Mouse (Mus musculus): ENCODE measurements at regions not wholly inside any gene's neighbourhood (a gene's known extent, or its start where the extent isn't known, plus 50 kb on each side); places are given as distances from the start of the nearest gene placed in this dataset.
"Not testable (repeated sequence)": the region's sequence is repeated elsewhere in the genome, so short reads cannot be mapped to it uniquely, and the experiment has no call there.

DNA sequence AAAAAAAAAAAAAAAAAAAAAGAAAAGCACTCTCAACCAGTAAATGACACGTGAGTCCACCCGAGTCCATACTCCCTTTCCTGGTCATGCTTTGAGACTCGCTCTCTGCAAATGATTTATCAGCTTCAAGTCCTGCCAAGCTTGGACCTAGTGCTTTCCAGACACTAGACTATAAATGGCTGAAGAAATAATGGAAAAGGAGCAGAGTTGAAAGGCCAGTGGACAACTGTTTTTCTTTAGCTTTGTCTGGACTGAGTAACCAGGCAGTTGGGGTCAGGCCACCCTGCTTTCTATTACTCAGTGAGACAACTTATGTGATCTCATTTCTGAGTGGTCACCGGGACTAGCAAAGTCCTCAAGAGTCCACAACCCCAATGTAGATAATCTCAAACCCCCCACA is 112.9 kb downstream of the Kcns3 start:
- intact Hi-C loops (cut with DNase I), result no loop called here
- DNase-seq, result no peak

DNA sequence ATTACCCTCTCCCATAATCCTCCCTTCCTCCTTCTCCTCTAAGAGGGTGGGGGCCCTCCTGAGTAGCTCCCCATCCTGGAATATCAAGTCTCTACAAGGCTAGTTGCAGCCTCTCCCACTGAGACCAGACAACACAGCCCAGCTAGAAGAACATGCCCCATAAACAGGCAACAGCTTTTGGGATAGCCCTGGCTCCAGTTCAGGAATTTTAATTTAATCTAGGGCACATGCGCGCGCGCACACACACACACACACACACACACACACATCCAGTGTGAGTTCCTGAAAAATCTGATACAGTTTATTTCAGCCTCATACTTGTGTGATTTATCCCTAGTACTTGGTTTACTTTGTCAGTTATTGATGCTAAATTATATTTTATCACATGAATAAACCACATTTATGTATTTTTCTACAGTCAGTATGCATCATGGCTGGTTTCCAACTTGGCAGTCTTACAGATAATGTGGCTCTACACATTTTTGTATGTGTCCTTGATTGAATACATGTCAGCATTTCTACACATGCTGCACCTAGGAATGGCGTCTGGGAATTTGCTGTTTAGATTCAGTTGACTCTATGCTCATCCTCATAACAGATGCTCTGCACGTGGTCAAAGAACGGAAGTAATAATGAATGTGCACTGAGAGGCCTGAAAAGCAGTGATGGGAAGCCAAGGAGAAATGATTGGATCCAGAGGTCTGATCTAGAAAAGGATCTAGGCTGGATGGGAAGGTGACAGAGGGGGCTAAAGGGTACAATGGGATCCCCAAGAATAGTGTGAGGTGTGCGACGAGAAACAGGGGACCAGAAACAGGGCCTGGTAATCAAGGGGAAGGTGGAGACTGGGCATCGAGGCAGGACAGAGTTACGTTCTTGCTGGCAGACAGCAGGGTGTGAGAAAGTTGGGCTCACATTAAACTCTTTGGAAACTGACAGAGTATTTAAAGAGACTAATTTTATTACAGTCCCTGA is 130.0 kb downstream of the Kcns3 start:
- intact Hi-C loops (cut with DNase I), result no loop called here

DNA sequence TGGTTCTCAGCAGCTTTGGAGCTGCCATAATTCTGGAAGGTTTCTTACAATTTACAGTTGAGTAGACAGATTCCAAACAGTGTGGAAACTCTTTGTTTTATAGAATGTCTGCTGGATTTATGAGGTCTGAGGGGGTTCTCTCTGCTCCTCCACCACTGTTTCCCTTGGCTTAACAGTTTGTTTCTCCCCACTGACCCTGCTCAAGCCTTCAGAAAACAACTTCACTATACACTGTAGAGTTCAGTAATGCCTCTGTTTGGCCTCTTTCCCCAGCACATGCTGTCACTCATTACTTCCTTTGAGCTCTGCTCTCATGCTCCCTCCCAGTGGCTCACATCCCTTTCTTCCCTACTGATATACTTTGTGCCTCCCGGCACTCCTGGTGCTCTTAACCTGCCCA is 139.7 kb downstream of the Kcns3 start:
- intact Hi-C loops (cut with DNase I), result no loop called here
- DNase-seq, result no peak

More for the DNA sequence above, 130.0 kb downstream of the Kcns3 start:
- DNase-seq, result no peak

DNA sequence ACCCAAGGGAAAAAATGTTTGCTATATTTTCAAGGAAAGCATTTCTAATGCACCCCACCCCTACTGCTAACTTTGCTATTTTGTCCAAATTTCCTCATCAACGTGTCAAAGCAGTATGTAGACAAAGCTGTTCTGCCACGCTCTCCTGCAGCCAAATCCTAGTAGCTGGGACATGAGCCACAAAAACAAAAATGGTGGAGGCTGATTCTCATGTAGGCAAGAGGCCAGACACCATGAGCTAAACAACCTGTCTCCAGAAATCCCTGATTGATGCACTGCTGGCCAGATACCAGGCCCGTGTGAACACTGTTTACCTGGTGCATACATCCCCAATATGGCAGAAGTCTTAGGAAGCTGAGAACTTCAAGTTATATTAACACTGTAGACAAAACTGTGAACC is 166.6 kb downstream of the Kcns3 start:
- intact Hi-C loops (cut with DNase I), result no loop called here
- no peak for DNase-seq

DNA sequence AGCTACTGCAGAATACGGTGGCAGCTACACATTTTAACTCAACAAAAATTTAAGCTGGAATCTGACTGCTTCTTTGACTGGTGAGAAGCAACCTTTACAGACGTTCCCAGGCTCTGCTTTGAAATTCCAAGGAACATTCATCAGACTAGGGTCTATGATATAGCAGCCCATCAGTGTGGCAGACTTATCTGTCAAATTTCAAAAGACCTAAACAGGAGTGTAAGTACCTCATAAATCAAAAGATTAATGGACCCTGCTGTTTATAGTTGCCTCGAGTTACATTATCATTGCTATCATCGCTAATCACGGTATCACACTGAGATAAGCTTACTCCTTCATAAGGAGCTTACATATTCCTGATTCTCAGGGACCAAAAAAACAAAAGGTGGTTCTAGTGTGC is 201.7 kb downstream of the Kcns3 start:
- DNase-seq, result no peak
- intact Hi-C loops (cut with DNase I), result no loop called here

DNA sequence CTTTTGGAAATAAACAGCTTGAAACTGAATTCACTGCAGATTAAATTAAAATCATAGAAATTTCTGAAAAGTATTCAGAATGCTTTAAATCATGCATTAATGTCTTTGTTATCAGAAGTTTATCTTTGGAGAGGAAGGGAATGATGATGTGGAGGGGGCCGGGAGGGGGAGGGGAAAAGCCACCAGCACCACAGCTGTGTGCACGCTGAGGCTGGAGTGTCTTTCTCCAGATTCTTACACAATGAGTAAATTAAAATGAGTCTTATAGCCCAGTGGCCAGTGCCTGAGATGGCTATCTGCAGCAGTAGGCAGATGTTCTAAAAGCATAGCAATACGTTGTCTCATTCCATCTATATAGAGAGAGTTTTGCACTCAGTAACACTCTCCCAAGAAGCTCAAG is 209.8 kb downstream of the Kcns3 start:
- intact Hi-C loops (cut with DNase I), result no loop called here
- DNase-seq, result no peak

DNA sequence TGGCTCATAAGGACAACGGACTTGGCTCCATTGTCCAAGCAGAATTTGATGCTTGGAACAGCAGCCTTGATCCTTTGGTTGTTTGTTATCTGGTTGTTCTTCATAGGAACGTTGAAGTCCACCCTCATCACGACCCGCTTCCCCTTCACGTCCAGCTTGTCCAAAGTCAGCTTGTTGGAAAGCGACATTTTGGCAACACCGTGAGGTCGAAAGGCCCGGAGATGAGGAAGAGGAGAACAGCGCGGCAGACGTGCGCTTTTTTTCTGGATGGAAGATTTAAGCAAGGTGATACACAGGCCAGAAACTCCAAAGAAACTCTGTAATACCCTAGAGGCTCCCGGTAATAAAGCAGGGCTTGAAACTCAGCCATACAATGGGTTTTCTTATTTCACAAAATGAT is 250.8 kb downstream of the Kcns3 start:
- DNase-seq, result not testable (repeated sequence)

DNA sequence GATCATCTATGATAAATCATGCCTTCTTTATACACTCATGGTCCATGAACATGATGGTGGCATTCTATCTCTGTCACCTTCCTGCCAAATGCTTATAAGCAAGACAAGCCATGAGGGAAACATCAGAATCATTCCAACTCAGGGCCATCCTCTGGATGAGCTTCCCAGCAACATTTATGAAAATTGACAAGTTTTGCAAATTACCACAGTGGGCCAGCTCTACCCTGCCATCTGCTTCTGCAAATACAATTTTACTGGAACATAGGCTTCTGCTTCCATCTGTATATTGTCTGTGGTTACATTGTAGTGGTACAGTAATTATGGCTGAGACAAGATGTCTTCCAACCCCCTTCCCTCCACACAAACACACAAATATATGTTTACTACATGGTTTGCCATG is 272.1 kb downstream of the Kcns3 start:
- DNase-seq, result no peak
- intact Hi-C loops (cut with DNase I), result no loop called here

More for the DNA sequence above, 250.8 kb downstream of the Kcns3 start:
- intact Hi-C loops (cut with DNase I), result not testable (repeated sequence)

DNA sequence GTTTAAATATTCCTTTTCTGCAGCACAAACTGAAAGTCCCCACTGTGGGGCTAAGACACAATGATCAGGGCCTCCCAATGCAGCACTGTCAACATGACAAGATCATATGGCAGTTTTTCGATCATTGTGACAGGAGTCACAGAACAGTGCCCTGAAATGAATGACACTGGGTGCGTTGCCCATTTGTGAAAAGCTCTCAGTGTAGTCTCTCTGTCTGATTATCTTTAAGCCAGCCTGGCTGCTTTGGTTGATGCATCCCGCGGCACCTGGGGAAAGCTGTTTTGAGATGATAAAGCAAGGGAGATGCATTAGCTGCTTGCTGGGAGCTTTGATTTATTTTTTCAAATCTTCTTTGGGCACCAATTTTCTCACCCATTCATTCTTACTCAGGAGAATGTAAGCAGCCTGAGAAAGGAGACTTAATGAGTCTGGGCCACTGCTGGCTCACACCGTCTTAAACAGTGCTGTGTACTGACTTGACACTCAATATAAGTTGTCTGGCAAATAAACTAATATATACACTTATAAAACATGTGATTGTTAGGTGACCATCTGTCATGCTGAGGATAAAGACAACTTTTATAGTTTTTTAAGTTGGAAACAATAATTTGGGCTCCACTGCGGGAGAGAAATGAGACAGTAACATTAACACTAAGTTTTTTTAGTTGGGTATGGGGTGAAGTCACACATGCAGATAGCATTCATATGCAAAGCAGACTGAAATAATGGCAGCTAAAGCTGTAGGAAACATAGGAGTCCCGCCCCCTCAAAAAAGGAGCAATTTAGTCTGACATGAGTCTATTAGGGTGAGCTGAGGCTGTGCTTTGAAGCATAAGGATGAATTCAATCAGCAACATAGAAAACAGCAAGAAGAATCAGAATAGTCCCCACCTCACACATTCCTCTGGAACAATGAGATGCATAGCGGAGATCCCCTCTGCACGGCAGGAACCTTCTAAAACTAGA is 276.0 kb downstream of the Kcns3 start:
- intact Hi-C loops (cut with DNase I), result no loop called here
- no peak for DNase-seq

DNA sequence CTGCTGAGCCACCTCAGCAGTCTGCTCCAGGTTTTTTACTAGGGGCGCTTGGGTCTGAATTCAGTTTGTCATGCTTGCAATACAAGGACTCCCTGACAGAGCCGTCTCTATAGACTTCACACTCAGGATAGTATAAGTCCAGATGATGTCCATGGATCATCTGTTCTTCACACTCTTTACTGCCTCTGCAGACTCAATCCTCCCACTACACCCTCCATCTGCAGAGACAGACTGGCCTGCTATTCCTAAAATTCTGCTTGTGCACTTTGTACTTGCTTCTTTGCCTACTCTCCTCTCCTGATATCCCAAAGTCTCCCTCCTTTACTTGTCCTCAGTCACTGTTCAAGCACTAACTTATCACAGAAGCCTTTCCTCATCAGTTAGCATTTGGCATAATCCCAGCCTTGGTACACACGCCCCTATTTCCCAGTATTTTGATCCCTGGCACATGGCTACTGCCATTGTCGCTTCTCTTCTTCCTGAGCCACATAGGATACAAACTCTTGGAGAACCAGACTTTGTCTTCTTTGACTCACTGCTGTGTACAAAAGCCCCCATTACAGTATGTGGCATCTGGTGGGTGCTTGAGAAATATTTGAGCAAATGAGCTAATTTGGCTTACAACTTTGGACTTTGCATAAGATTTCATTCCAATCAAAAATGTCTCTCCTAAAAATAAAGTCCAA is 277.0 kb downstream of the Kcns3 start:
- no peak for DNase-seq
- intact Hi-C loops (cut with DNase I), result no loop called here

DNA sequence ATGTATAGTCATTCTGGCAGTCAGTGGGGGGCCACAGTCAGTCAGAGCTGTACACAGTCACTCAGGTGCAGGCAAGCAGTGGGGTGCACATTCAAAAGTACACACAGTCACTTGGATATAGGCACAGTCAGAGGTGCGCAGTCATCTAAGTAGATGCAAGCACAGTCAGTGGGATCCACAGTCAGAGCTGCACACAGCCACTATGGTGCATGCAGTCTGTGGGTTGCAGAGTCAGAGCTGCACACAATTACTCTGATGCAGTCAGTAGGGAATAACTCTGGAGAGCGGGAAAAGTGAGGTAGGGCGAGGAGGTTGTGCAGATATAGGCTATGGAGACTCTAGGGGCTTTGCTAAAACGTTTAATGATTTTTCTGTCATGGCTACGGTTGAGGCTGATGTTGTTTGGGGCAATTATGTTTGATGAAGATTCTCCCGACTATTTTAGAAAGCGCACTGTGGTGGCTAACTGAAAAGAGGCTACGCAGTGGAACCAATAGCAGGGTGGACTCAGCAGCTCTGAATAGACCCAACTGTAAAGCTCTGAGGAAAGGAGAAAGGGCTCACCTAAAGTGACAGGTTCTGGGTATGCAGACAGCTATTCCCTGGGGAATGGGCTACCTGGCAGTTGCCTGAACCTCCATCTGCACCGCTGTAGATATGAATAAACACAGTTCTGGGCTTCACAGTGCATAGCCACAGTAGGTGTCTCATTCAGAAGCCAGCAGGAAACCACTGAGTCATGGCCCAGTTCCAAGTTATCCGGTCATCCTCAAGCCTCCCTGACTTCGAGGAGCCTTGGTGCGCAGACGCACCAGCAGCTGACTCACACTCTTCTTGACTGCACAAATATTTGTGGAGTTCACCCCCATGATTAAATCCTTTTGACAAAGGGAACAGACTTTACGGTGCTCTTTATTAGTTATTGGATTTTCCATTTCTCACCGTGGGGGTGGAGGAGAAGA is 282.9 kb downstream of the Kcns3 start:
- DNase-seq, result no peak
- intact Hi-C loops (cut with DNase I), result no loop called here

DNA sequence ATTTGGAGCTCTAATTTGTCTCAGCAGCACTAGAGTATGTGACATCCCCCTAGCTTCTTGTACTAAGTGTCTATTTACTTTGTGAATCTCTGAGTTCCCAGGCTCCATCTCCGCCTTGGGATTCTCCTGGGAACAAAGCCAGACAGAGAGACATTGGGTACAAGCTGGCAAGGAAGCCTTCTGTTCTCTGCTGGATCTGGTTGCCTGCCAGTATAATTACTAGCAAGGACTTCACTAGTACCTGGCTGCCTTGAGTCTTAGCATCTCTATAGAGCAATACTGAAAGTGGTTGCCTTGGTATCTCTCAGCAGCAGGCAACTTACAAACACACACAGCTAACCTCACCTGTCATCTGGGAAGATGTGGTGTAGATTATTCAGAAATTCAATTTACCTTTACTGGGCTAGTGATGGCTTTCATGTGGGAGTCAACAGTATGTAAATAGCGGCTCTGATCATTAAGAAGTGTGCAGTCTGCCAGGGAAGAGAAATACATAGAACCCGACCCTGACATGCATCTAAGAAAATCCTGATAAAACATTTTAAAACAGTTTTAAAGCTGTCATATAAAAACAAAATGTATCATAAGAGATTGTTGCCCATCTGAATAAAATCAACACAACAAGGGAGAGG is 283.8 kb downstream of the Kcns3 start:
- no peak for DNase-seq
- intact Hi-C loops (cut with DNase I), result no loop called here

DNA sequence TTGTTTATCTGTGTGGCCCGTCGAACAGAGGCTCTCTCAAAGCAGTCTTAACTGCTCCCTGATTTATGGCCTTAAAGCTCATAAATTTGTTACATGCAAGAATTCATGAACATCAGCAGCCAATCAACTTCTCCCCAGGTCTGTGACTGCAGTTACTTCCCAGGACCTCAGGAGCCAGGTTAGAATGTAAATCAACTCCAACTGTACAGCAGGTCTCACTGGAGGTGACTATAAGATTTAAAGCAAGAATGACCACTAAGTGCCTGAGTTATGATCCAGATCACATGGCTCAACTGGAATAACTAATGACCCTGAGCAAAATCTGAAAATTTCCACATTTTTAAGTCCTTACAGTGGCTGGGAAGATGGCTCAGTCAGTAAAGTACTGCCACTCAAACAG is 285.6 kb downstream of the Kcns3 start:
- DNase-seq, result no peak
- intact Hi-C loops (cut with DNase I), result no loop called here

DNA sequence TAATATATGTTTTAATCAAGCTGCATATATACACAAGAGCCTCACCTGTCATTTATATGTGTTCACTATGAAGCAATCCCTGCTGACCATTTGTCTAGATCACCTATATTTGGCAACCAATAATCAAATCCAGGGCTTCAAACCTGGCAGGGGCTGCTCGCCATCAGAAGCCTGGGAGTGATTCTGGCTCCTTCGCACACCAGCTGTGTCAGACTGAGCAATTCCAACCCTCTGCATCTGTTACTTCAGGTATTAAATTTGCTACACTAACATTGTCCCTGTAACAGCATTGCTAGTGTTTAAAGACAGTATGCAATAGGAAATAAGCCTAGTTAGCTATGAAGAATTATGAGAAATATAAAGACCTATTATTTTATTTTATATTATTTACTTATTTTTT is 330.5 kb downstream of the Kcns3 start:
- no peak for DNase-seq
- intact Hi-C loops (cut with DNase I), result no loop called here

DNA sequence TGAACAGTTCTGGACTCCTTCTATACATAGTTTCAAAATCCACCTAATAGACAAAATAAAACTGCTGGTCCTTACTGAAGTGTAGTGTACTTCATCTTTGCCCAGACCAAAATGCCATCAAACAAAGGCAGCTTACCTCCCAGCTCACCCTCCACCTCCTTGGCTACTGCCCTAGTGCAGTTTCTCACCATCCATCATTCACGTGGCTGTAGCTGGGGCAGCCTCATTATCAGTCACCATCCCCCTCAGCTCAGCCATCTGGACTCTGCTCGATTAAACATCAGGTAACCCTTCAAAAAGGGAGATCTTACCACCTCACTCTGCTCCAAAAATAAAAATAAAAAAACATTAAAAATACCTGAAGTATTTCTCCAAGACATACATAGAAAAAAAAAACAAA is 332.8 kb downstream of the Kcns3 start:
- intact Hi-C loops (cut with DNase I), result no loop called here
- no peak for DNase-seq

DNA sequence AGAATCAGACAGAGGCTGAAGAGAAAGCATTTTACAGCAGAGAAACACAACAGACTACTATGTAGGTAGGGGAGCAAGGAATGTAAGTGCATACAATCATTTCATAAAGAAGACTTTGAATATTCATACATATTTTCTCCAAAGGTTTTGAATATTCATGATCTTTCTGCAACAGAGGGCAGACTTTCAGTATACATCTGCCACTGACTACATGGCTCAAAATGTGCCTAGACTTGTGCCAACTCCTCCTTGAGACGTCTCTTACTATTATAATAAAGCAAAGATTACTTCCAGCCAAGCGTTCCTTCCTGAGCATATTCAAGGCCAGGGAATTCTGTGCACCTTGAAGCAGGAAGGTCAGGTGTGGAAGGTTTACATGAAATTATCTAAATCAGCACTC is 333.3 kb downstream of the Kcns3 start:
- intact Hi-C loops (cut with DNase I), result no loop called here
- no peak for DNase-seq

DNA sequence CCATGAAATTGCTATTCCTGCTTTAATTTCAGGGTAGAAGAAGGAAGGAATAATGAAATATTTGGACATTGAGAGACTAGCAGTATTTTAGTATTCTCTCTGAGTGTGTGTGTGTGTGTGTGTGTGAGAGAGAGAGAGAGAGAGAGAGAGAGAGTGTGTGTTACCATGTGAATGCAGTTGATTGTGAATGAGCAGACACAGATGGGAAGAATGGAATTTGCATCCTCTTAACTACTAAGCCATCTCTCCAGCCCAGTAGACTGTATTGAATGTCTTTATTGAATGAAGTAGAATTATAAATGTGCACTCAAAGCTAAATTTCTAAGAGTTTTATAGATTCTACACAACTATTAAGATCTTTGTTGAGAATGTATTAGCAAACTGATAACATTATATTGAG is 340.3 kb downstream of the Kcns3 start:
- DNase-seq, result no peak
- intact Hi-C loops (cut with DNase I), result no loop called here

DNA sequence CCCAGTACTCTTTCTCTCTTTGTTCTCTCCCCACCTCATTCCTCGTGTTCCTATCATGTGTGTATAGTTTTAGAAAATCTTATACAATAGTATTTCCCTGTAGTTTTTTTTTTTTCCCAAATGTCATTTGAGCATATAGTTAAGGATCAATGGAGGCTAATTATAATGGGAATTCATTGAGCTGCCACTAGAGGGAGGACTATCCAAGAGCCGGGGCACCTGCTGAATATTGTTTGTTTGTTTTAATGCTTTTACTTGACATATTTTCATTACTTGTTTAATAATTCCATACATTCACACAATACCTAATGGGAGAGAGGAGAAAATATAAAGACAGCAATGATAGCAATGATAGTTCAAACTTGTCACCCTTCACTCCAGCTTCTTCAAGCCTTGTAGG is 346.4 kb downstream of the Kcns3 start:
- intact Hi-C loops (cut with DNase I), result loop anchor here (1.0 kb wide), 1 partner anchor 374 kb away; no protein-coding TSS in a partner anchor
- no peak for DNase-seq

Data from heart, postnatal 10 days (tissue).